Mouse (Mus musculus) embryonic facial prominence, embryonic 13.5 days (tissue): ENCODE measurements around the gene Rapsn. TPM values are rescaled to one million over a fixed set of nuclear protein-coding genes. Genes with fewer than 3 reads are reported as not detected.
A peak's percentile ranks its signal among the peaks of the same experiment; 100 is the strongest.

Source experiments
- ATAC-seq: fragments of 200-750 bp; cut with Nextera tagmentation; 2 replicates; pipeline ENCODE4 v1.8.0; 2017; ENCODE audit warnings: low read depth; ENCODE audit not compliant: insufficient number of reproducible peaks, insufficient read depth, low FRiP score, low TSS enrichment
- H3K27ac ChIP-seq: fragments of 300-500 bp; sonication (generic); 2 replicates; pipeline ENCODE4 v1.5.1; 2015; ENCODE audit warnings: moderate library complexity, mild to moderate bottlenecking, inconsistent platforms
- H3K27me3 ChIP-seq: fragments of 300-500 bp; sonication (generic); 2 replicates; pipeline ENCODE4 v1.6.1; 2015; ENCODE audit warnings: mild to moderate bottlenecking, inconsistent platforms
- H3K36me3 ChIP-seq: fragments of 300-500 bp; sonication (generic); 2 replicates; pipeline ENCODE4 v1.6.1; 2015; ENCODE audit warnings: mild to moderate bottlenecking, inconsistent platforms
- H3K4me1 ChIP-seq: fragments of 300-500 bp; sonication (generic); 2 replicates; pipeline ENCODE4 v1.6.1; 2015; ENCODE audit warnings: inconsistent platforms
- H3K4me2 ChIP-seq: fragments of 300-500 bp; sonication (generic); 2 replicates; pipeline ENCODE4 v1.6.1; 2015; ENCODE audit warnings: moderate library complexity, mild to moderate bottlenecking, inconsistent platforms
- H3K4me3 ChIP-seq: fragments of 300-500 bp; sonication (generic); 2 replicates; pipeline ENCODE4 v1.5.1; 2015; ENCODE audit warnings: mild to moderate bottlenecking, inconsistent platforms
- H3K9ac ChIP-seq: fragments of 300-500 bp; sonication (generic); 2 replicates; pipeline ENCODE4 v1.6.1; 2015; ENCODE audit warnings: mild to moderate bottlenecking, inconsistent platforms
- H3K9me3 ChIP-seq: fragments of 300-500 bp; sonication (generic); 2 replicates; pipeline ENCODE4 v1.6.1; 2016; ENCODE audit warnings: inconsistent platforms
- WGBS: fragments of 180-500 bp; shearing (Covaris S2); methylation state at CpG from one replicate; pipeline ENCODE4 v1.1.7; 2015; ENCODE audit warnings: mixed read lengths; 5-methylcytosine and 5-hydroxymethylcytosine counted together
- polyA plus RNA-seq: library from polyadenylated mRNA; unstranded; fragments of >200 nt; fragmentation: Nextera tagmentation; extraction: Ambion mirVana; gene quantifications from 2 replicates; pipeline ENCODE4 v1.2.1, GENCODE M21; 2015

Gene Rapsn
- polyA plus RNA-seq, 1 experiment from 2014 or later = 3.4 TPM

- 4% methylated on average over 14 of the region's 14 CpGs for WGBS
- peak overlapping the region; percentile 77 for H3K4me2 ChIP-seq
- H3K27me3 ChIP-seq = no peaks in the 10 kb centered on the region
- peak overlapping the region; percentile 81 for H3K9ac ChIP-seq
- peak overlapping the region; percentile 88 for H3K27ac ChIP-seq
- H3K36me3 ChIP-seq = peaks cover 26% of the 10 kb centered on the region
- no peak for ATAC-seq
- H3K4me3 ChIP-seq = peak overlapping the region; percentile 57
- H3K4me1 ChIP-seq = peaks cover 19% of the 10 kb centered on the region
- no peaks in the 10 kb centered on the region for H3K9me3 ChIP-seq
These were observed 34.0 kb downstream of the Rapsn start for GRCm38 (mm10) chr2:91069306-91070000.

- Histone ChIP-seq H3K9ac (peak within 1 kb of the TSS; percentile 81), H3K9me3 (no peaks in the 10 kb centered on the region), H3K27me3 (no peaks in the 10 kb centered on the region), H3K27ac (peak within 1 kb of the TSS; percentile 88), H3K4me2 (peak within 1 kb of the TSS; percentile 77), H3K4me3 (peak within 1 kb of the TSS; percentile 57), H3K36me3 (peaks cover 18% of the 10 kb centered on the region), H3K4me1 (peaks cover 19% of the 10 kb centered on the region)
- WGBS = under 1% methylated on average over 69 of the region's 69 CpGs
- ATAC-seq = peak; percentile 96
These were observed 34.8 kb downstream of the Rapsn start, which contains the start of gene Slc39a13 for GRCm38 (mm10) chr2:91070076-91070800. TSS of gene Slc39a13 (minus strand) at chr2:91070417.

GRCm38 (mm10) chr2:91071059-91071458, 35.6 kb downstream of the Rapsn start:
- ATAC-seq = no peak

GRCm38 (mm10) chr2:91072092-91072491, 36.7 kb downstream of the Rapsn start:
- Histone ChIP-seq H3K9me3 (no peaks in the 10 kb centered on the region), H3K27ac (no peak overlapping the region), H3K36me3 (peaks cover 3% of the 10 kb centered on the region), H3K27me3 (no peaks in the 10 kb centered on the region), H3K9ac (no peak overlapping the region), H3K4me1 (peaks cover 19% of the 10 kb centered on the region), H3K4me2 (no peak overlapping the region), H3K4me3 (no peak overlapping the region)
- WGBS = 20% methylated on average over 1 of the region's 1 CpGs
- ATAC-seq = no peak

More at GRCm38 (mm10) chr2:91071059-91071458, 35.6 kb downstream of the Rapsn start:
- peak overlapping the region; percentile 81 for H3K9ac ChIP-seq
- no peaks in the 10 kb centered on the region for H3K9me3 ChIP-seq
- peak overlapping the region; percentile 77 for H3K4me2 ChIP-seq
- H3K4me3 ChIP-seq = peak overlapping the region; percentile 57
- peaks cover 19% of the 10 kb centered on the region for H3K4me1 ChIP-seq
- no peaks in the 10 kb centered on the region for H3K27me3 ChIP-seq
- 82% methylated on average over 10 of the region's 10 CpGs for WGBS
- peak overlapping the region; percentile 88 for H3K27ac ChIP-seq
- peaks cover 12% of the 10 kb centered on the region for H3K36me3 ChIP-seq

- peaks cover 11% of the 10 kb centered on the region for H3K4me1 ChIP-seq
- H3K9ac ChIP-seq = peak overlapping the region; percentile 77
- 11% methylated on average over 12 of the region's 12 CpGs for WGBS
- H3K4me3 ChIP-seq = peak overlapping the region; percentile 54
- H3K27me3 ChIP-seq = no peaks in the 10 kb centered on the region
- no peaks in the 10 kb centered on the region for H3K9me3 ChIP-seq
- peak overlapping the region; percentile 93 for H3K4me2 ChIP-seq
- no peak overlapping the region for H3K27ac ChIP-seq
- no peak for ATAC-seq
- no peaks in the 10 kb centered on the region for H3K36me3 ChIP-seq
These were observed 42.5 kb downstream of the Rapsn start for GRCm38 (mm10) chr2:91077957-91078313.

GRCm38 (mm10) chr2:91078314-91079025, 43.0 kb downstream of the Rapsn start:
- 1% methylated on average over 29 of the region's 36 CpGs for WGBS
- H3K4me1 ChIP-seq = peaks cover 11% of the 10 kb centered on the region
- H3K9me3 ChIP-seq = no peaks in the 10 kb centered on the region
- H3K4me2 ChIP-seq = peak overlapping the region; percentile 93
- H3K27me3 ChIP-seq = no peaks in the 10 kb centered on the region
- no peak overlapping the region for H3K27ac ChIP-seq
- ATAC-seq = peak; percentile 32; the same call in 1 of the 2 replicates
- peak overlapping the region; percentile 54 for H3K4me3 ChIP-seq
- H3K36me3 ChIP-seq = no peaks in the 10 kb centered on the region
- H3K9ac ChIP-seq = peak overlapping the region; percentile 77

- Histone ChIP-seq H3K27ac (no peak overlapping the region), H3K4me1 (peaks cover 11% of the 10 kb centered on the region), H3K9ac (peak overlapping the region; percentile 77), H3K4me2 (peak overlapping the region; percentile 93), H3K36me3 (no peaks in the 10 kb centered on the region), H3K4me3 (peak overlapping the region; percentile 54), H3K9me3 (no peaks in the 10 kb centered on the region), H3K27me3 (no peaks in the 10 kb centered on the region)
- 21% methylated on average over 5 of the region's 5 CpGs for WGBS
- ATAC-seq = no peak
These were observed 43.6 kb downstream of the Rapsn start for GRCm38 (mm10) chr2:91079026-91079384.

GRCm38 (mm10) chr2:91080784-91081513, 45.5 kb downstream of the Rapsn start:
- no peaks in the 10 kb centered on the region for H3K27me3 ChIP-seq
- H3K4me1 ChIP-seq = peaks cover 11% of the 10 kb centered on the region
- no peak overlapping the region for H3K4me3 ChIP-seq
- H3K9me3 ChIP-seq = no peaks in the 10 kb centered on the region
- no peak overlapping the region for H3K4me2 ChIP-seq
- H3K27ac ChIP-seq = no peak overlapping the region
- H3K9ac ChIP-seq = no peak overlapping the region
- WGBS = 77% methylated on average over 8 of the region's 8 CpGs
- no peak for ATAC-seq
- H3K36me3 ChIP-seq = no peaks in the 10 kb centered on the region

- no peak within 1 kb of the TSS for H3K4me3 ChIP-seq
- no peak within 1 kb of the TSS for H3K27ac ChIP-seq
- no peaks in the 10 kb centered on the region for H3K36me3 ChIP-seq
- WGBS = 80% methylated on average over 13 of the region's 13 CpGs
- H3K9ac ChIP-seq = no peak within 1 kb of the TSS
- H3K27me3 ChIP-seq = no peaks in the 10 kb centered on the region
- H3K9me3 ChIP-seq = no peaks in the 10 kb centered on the region
- H3K4me2 ChIP-seq = no peak within 1 kb of the TSS
- no peak for ATAC-seq
- peaks cover 11% of the 10 kb centered on the region for H3K4me1 ChIP-seq
These were observed 46.6 kb downstream of the Rapsn start, which contains the start of gene Spi1 for GRCm38 (mm10) chr2:91081775-91082695. TSS of gene Spi1 (plus strand) at chr2:91082390.

GRCm38 (mm10) chr2:91082844-91083243, 47.4 kb downstream of the Rapsn start:
- H3K4me3 ChIP-seq = no peak overlapping the region
- ATAC-seq = no peak
- H3K27me3 ChIP-seq = no peaks in the 10 kb centered on the region
- H3K9me3 ChIP-seq = no peaks in the 10 kb centered on the region
- no peak overlapping the region for H3K9ac ChIP-seq
- WGBS = 66% methylated on average over 11 of the region's 11 CpGs
- H3K4me2 ChIP-seq = no peak overlapping the region
- H3K27ac ChIP-seq = no peak overlapping the region
- H3K36me3 ChIP-seq = no peaks in the 10 kb centered on the region
- peaks cover 11% of the 10 kb centered on the region for H3K4me1 ChIP-seq
